Mouse (Mus musculus): ENCODE results near the gene Cct7.
A peak's percentile ranks its signal among the peaks of the same experiment; 100 is the strongest.
"Not testable (repeated sequence)": the region's sequence is repeated elsewhere in the genome, so short reads cannot be mapped to it uniquely, and the experiment has no call there.

Cct7 gene

DNA sequence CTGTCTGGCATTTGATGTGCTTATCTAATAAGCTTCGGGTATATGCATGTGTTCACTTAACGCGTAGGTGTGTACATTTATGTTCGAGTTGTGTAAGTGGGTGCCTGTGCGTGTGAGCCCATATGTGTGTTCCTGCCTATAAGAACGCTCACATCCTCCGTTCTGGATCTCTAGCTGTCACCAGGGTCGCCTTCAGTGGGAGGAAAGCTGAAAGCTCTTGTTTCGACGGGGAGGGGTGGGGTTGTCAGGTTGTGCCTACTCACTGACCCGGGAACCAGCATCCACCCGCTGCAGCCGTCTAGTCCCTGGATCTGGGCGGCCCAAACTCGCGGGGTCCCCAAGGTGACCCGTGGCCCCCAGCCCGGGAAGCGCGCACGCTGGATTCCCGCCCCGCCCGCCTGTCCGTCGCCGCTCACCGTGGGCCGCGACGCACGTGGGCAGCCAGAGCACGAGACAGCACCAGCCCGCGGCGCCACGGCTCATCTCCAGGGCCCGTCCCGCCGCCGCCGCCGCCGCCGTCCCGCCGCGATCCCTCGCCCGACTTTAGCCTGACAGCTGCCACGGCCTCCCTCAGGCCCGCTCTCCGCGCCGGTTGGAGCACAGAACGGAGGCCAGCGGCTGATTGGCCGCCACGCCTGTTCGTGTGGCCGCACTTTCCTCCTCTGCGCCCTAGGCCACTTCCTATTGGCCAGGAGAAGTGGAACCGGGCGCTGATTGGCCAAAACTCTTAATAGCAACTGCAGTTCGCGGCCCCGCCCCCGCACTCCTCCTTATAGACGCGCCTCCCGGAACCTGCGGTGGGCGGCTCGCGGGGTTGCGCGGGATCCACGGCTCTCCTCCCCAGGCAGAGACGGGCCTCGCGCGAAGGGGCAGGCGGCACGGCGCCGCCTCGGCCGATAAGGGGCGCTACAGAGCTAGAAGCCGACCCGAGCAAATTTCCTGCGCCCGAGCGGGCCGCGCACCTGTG lies at the start of gene Cct7:
Gene Cct7, plus strand, starts transcription at position 818 of the 967 bp plus-strand sequence.
- DNase-seq (ENCODE audit: low read depth, low spot score) = peak; percentile 98

DNA sequence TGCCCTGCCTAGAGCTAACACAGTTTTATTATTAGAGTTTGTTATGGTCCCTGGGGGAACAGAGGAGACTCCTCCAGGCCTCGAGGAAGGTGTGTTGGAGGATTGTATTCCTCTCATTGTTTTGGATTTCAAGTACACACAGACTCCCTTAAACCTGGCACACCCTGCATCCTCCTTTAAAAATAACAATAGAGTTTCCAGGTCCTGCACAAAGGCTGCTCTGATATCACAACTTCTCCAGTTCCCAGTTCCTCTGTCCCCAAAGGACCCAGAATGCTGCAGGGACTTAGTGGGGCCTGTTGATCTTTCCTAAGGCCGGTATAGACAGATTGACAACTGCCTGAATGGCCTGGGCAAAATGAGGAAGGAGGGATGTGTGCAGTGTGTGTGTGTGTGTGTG lies 48.7 kb upstream of the Cct7 start:
- DNase-seq (ENCODE audit: low read depth, low spot score) = peak; percentile 13

DNA sequence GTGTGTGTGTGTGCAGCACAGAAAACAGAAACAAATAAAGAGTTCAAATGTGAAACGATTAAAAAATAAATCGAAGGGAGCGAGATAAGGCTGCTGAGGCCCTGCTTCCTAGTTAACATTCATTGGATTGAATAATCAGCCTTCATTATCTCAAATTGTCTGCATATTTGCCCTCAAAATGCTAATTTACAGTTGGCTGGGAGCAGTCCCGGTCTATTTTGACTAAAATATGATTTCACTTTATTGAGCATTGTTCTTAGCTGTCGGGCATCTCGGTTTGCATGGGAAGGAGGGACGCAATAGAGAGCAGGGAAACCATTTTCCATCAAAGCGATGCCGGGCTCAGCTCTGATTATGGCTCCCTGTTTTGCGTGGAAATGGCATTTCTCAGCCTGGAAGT lies 48.3 kb upstream of the Cct7 start:
- no peak for DNase-seq (ENCODE audit: low read depth, low spot score)

DNA sequence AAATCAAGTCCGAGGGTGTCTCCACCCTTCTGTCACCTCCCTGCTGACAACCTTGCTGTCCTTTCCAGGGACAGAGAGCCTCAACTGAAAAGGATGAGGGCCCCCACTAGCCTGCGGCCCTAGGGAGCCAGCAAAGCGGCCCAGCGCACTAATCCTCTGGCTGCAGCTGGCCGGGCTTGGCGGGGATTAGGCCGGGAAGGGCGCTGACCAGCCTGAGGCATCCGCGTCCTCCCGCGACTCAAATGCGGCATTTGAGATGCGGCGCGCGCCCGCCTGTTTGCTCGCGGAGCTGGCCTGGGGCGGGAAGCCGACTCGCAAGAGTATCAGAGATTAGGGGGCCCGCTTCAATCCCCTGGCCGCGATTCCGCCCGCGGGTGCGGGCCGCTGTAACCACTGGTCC lies 42.3 kb upstream of the Cct7 start:
- DNase-seq (ENCODE audit: low read depth, low spot score) = no peak

DNA sequence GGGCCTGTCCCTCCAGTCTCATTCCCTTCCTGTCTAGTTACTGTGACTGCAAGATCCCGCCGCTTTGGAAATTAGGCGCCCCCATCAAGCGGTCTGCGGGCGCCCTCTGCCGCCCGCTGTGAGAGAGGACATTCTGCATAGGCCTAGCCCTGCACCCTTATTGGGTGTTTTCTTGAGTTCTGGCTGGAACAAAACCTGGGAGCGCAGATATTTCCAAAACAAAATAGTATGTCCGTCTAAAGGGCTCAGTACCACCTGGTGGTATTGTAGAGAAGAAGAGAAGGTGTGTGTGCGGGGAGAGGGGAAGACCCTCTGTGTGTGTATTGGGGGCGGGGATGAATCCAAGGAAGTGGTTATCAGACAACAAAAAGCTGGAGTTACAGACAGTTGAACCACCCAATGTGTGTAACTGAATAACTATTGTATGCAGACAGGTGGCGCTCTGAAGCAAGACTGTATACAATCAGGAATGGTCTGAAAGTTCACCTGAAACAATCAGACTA lies 40.5 kb upstream of the Cct7 start:
- DNase-seq (ENCODE audit: low read depth, low spot score) = peak; percentile 40

DNA sequence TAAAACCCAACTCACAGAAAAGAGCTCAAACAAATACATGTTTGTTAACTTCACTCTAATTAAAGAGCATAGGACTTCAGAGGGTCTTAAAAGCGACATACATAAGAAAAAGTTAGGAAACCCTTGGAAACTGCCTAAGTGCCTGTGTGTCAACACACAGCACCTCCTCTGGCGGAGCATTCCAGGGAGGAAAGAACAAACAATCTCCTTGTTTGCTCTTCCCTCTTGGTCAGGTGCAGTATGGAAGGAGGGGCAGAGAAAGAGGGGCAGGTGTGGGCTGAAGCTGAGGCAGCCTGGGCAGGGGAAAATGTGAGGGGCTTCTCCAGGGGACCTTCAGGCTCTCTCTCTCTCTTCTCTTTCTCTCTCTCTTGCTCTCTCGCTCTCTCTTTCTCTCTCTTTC lies 35.5 kb upstream of the Cct7 start:
- DNase-seq (ENCODE audit: low read depth, low spot score) = no peak

DNA sequence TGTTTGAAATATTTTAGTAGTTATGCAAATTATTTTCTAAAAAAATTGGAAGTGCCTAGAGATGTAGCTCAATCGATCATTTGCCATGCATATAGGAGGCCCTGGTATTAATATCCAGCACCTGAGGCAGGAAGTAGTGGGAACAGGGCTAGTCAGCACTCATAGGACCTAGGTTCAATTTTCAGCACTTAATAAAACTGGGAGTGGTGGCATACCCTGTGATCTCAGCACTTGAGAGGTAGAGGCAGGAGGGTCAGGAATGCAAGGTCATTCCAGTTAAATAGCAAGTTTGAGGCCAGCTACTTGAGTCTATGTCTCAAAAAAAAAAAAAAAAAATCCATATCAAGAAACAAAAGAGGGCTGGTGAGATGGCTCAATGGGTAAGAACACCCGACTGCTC lies 32.2 kb upstream of the Cct7 start:
- DNase-seq (ENCODE audit: low read depth, low spot score) = no peak

DNA sequence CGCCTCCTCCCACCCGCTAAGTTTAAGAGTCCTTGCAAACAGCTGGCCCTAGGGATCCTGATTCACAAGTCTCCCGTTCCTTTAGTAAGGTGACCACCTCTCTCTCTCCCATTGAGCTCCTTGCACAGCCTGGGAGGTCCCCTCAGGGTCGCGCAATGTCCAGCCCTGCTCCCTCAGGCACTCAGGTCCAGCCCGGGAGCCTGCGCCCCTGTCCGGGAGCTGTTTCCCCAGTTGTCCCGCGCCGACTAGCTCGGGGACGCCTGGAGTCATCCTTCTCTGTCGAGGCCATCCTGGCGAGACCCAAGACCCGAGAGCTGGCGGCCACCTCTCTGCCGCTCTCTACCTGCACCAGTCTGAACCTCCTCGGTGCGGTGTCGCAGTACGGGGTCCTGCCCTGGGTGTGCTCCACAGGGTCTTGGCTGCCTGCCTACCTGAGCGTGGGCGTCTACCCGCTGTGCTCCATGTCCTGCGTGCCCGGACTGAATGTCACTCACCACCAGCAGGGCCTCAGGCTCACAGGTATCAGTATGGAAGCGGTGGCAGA lies 27.4 kb upstream of the Cct7 start, which contains the start of gene Noto:
Gene Noto, plus strand, starts transcription at position 51 of the 544 bp plus-strand sequence.
- no peak for DNase-seq (ENCODE audit: low read depth, low spot score)

DNA sequence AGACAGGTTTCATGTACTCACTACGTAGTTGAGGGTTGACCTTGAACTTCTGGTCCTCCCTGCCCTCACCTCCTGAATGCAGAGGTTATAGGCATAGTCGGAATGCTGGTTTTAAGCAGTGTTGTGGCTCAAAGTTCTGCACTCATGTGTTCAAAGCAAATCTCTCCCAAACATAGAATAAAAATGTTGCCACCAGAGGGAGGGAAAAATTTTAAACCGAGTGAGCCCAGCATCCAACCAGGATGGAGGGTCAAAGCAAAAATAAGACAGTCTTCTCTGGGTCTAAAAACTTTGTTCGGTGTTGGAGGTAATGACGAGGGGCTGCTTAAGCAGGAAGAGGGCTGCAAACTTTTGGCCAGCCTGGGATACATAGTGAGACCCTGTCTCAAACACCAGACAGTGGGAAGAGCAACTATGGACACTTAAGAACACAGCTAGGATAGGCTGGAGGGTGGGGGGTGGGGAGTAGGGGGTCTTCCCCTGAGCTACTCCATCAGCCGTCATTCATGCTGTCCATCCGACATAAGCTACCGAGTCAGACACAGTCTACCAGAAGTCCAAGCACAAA lies 20.0 kb upstream of the Cct7 start:
- DNase-seq (ENCODE audit: low read depth, low spot score) = no peak

DNA sequence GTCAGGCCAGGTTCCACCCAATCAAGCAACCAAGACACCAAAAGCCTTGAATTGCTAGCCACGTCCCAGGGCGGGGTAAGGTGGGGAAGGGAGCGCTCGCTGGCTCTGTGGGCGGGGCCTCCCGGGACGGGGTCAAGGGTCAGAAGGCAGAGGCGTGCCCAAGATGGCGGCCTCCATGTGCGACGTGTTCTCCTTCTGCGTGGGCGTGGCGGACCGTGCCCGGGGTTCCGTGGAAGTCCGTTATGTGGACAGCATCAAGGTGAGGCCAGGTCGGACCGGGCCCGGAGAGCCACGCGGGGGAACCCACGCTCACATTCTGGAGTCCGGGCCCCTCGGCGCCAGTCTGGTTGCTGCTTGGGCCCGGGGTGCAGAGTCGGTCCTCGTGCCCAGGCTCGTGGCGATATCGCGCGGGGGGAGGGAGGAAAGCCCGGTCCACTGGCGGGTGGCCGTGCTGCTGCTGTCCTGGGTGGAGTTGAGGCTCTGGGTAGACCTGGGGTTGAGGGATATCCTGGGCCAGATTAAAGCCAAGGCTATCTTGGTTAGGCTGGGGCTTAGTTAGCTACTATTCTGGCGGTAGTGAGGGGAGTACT lies 19.4 kb upstream of the Cct7 start, which contains the start of gene Smyd5:
Gene Smyd5, plus strand, starts transcription at position 148 of the 590 bp plus-strand sequence.
- DNase-seq (ENCODE audit: low read depth, low spot score) = peak; percentile 40

DNA sequence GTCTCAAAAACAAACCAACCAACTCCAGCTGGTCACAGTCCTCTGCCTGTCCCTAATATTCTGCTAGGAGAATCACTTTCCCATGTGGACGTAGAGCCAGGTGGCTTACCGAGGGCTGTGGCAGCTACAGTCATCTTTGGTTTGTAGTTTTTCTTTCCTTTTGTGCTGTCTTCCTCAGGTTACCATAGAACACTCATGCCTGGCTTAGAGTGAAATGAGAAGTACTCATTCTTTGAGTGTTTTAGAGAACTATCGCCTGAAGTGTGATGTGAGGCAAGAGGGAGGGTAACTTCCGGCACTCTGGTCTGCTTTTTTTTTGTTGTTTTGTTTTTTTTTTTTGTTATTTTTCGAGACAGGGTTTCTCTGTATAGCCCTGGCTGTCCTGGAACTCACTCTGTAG lies 17.4 kb upstream of the Cct7 start:
- DNase-seq (ENCODE audit: low read depth, low spot score) = no peak

DNA sequence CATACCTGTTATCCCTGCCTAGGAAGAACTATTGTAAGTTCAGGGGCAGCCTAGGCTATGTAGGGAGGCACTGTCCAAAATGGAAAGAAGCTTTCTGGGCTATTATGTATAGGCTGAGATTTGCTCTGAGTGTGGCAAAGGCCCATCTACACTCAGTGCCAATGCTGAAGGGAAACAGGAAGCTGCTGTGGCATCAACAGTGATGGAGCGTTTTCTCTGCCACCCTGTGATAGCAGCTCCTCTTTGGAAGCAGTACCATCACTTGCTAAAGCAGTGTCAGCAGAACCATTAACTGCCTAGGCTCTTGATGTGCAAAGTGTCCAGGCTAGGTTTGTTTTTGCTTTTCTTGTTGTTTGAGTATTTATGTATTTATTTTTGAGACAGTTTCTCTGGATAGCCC lies 15.1 kb upstream of the Cct7 start:
- DNase-seq (ENCODE audit: low read depth, low spot score) = no peak

DNA sequence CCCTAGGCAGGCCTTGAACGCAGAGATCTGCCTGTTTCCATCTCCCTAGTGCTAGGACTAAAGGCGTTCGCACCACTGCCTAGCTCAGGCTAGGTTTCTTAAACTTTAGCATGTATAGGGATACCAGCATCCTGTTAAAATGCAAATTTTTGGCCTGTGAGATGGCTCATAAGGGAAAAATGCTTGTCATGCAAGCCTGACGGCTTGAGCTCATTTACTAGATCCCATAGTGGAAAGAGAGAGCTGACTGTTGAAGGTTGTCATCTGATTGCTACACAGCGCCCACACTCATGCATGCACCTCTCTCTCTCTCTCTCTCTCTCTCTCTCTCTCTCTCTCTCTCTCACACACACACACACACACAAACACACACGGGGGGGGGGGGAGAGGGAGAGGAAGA lies 14.7 kb upstream of the Cct7 start:
- DNase-seq (ENCODE audit: low read depth, low spot score) = no peak

DNA sequence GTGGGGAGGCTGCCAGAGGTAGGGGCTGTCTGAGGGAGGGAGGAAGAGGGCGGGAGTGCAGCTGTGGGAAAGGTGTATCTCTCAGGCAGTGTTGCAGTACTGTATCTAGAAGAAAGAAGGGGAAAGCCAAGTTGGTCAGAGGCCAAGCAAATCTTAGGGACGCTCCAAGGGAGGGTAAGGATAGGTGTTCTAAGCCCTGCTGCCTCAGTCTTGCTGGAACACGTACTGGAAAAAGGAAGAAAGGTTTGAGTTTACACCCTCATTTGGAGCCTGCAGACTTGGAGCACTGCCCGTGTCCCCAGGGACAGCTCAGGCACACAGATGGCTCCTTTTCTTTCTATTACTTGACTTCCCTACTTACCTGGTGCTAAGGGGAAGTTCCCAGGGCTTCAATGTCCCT lies 10.2 kb upstream of the Cct7 start:
- DNase-seq (ENCODE audit: low read depth, low spot score) = no peak

DNA sequence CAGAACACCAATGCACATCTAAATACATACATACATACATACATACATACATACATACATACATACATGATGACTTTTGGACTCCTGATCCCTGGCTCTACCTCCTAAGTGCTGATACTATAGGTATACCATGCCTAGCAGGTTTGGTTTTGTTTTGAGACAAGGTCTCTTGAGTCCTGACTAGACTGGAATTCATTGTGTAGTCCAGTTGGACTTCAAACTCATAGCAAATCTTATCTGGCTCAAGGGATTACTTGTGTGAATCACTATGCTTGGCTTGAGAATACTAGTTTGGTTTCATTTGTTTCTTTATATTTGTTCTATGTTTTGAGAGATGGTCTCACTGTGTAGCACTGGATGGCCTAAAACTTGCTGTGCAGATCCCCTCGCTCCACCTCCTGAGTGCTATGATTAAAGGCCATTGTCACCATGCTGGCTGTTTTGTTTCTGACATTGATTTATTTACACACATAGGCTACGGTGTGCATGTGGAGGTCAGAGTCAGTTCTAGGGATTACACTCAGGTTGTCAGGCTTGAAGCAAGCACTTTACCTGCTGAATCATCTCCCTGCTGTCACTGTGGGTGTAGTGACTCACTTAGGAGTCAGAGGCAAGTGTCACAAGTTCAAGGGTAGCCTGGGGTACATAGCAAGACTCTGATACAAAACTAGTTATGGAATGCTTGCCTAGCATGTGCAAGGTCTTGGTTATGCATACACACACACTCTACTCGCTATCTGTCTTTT lies 7.7 kb upstream of the Cct7 start:
- no peak for DNase-seq (ENCODE audit: low read depth, low spot score)

DNA sequence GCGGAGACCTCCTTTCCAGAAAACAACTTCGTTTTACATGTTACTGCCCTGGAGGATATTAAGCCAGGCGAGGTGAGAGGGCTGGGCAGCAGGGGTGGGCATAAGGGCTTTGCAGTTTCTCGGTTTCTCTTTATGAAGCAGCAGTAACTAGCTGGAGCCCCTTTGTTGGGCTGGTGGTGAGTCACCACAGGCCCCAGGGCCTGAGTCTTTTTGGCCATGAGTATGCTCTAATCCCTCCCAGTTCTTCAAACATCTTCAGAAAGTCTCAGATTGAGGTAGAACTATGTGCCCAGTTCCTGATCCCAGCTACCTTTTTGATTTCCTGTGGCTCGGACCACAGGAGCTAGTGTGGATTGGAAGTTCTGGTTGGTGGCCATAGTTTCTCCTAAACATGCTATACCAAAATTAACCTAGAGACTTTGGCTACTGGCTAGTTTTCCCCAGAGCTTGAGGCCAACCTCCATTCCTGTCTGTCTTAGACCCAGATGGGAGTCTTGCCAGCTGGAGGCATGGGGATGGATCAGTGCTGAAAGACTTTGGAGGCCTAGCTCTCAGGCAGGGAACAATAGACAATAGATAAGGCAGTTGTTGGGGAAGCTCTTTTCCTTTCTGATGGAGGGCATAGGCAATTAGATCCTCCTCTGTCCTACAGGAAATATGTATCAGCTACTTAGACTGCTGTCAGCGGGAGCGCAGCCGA lies 6.9 kb upstream of the Cct7 start:
- no peak for DNase-seq (ENCODE audit: low read depth, low spot score)

DNA sequence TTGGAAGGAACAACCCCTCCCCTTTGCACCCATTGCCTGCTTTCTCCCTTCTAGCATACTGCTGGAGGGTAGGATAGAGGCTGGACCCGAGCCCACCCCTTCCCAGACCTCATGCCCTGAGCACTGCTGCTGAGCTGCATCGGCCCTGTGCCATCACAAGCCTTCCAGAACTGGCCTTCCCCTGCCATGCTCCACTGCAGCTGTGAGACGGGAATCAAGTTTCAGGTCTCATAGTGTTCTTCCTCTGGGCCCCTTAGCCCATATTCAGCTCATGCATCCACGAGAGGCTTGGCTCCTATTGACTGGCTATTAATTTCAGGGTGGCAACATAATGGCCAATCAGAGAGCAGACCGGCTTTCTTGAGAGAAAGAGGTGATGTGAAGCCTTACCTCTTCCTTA lies 6.0 kb upstream of the Cct7 start:
- DNase-seq (ENCODE audit: low read depth, low spot score) = peak; percentile 40

DNA sequence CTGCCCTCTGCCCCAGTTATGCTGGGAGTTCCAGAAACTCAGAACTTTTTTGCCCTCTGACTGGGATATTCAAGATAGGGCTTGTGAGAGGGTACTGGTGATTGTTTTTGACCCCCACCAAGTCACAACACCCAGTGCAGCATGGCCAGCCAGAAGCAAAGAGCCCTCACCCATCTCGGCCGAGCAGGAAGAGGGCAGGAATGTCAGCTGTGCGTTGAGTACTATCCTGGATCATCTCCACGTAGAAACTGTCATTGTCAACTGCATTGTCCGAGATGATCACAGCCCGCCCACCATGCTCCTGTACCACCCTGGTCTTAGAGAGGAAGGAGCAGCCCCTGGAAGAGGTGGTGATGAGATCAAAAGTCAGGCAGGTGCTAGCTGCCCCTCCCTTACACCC lies 4.0 kb upstream of the Cct7 start:
- DNase-seq (ENCODE audit: low read depth, low spot score) = no peak

DNA sequence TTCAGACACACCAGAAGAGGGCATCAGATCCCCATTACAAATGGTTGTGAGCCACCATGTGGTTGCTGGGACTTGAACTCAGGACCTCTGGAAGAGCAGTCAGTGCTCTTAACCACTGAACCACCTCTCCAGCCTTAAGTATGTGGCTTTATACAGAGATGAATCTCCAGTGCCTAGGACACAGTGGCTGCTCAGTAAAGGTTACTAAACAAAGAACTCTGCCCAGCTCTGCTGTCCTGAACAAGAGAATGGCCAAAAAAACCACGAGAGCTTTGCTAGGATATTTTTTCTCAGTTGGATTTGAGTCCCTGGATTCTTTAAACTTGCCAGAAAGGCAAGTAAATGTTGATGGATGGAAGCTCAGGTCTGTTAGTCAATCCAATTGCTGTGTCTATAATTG lies 1.2 kb upstream of the Cct7 start:
- DNase-seq (ENCODE audit: low read depth, low spot score) = not testable (repeated sequence)

DNA sequence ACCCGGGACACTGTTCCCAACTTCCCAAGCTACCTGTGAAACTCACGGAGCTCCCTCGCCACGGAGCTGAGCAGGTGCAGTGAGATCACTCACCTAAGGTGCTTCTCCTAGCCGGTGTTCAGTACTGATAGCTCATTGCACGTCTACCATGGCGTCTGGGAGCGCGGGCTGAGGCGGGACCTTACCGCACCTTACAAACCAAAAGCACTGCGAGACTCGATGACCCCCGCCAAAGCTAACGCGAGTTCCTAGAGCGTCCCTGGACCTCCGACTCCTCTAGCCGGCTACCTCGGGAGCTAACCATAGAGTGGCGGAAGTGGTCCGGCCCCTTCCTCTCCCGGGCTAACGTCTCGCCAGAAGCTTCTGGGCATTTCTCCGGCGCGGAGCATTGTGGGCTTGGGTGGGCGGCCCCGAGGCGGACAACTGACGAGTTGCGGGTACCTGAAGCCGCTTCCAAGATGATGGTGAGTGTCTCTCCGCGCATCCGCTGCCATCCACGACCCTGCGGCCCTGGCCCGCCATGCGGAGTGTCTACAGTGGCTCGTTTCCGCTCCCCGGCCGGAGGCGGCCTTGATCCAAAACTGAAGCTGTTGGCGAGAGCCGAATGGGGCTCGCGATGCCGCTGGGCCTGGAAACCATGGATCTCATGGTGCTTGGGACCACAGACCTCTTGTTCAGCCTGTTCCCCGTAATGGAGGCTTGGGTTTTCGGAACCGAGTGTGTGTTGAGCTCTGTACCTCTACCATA lies 523 bp downstream of the Cct7 start, which contains the start of gene Pradc1:
Gene Pradc1, minus strand, starts transcription at position 307 of the 747 bp plus-strand sequence.
- DNase-seq (ENCODE audit: low read depth, low spot score) = peak; percentile 97

All from skeletal muscle tissue, adult 2 months (tissue).